Mouse (Mus musculus): ENCODE measurements around the gene Paqr5.

The Paqr5 gene

GRCm38 (mm10) chr9:62008360-62008759 lies 18.3 kb downstream of the Paqr5 start:
- DNase-seq: no peak

GRCm38 (mm10) chr9:62007028-62007427 lies 19.6 kb downstream of the Paqr5 start:
- no peak for DNase-seq

GRCm38 (mm10) chr9:62003611-62004010 lies 23.0 kb downstream of the Paqr5 start:
- no peak for DNase-seq

- peak; percentile 77 to 85 for DNase-seq
These were observed 26.8 kb downstream of the Paqr5 start for GRCm38 (mm10) chr9:61999653-62000420.

- DNase-seq: peak; percentile 58 to 68
These were observed 28.8 kb downstream of the Paqr5 start for GRCm38 (mm10) chr9:61997860-61998259.

- no peak for DNase-seq
These were observed 35.5 kb downstream of the Paqr5 start for GRCm38 (mm10) chr9:61991158-61991557.

DNA sequence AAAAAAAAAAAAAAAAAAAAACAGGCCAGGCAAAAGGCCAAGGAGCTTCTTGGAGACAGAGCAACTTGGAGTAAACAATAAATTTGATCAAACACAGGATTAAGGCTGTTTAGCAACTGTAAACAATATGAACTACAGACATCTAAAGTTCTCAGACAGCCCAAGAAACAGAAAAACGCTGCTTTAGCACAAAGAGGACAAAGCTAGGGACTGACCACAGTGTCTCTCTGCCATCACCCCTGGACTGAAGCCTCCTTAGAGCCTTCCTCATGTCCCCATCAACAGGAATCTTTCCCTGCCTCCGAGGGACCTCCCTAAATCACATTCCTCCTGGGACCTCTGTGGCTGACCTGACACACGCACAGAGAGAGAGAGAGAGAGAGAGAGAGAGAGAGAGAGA lies 35.9 kb downstream of the Paqr5 start:
- no peak for DNase-seq

- no peak for DNase-seq
These were observed 40.6 kb downstream of the Paqr5 start for GRCm38 (mm10) chr9:61986055-61986454.

- DNase-seq: peak; percentile 67 to 68
These were observed 41.3 kb downstream of the Paqr5 start for GRCm38 (mm10) chr9:61985183-61985863.

DNA sequence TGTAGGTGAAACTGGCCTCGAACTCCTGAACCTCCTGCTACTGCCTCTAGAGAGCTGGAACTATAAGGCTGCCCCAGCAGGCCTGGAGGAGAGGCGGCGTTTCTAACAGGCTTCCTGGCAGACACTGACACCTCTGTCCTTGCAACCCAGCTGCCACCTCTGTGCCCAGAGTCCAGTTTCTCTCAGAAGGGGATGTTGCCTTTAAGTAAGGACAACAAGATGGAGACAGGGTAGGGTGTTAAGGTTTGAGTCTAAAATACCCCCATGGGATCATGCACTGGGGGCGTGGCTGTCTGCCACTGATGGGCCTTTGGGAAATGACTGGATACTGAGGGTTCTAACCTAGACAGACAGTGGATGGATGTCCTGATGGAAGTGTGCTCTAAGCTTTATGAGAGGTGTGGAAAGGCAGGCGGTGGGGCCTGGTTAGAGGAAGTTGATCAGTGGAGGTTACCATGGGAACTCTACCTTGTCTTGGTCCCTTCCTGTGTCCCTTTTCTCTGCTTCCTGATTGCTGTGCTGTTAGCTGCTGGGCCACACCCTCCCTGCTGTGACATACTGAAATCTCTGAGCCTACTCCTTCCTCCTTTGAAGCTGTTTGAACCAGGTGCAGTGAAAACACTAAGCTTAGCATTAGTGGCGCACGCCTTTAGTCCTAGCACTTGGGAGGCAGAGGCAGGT lies 43.6 kb downstream of the Paqr5 start:
- no peak for DNase-seq

- DNase-seq: no peak
These were observed 44.8 kb downstream of the Paqr5 start for GRCm38 (mm10) chr9:61981876-61982275.

DNA sequence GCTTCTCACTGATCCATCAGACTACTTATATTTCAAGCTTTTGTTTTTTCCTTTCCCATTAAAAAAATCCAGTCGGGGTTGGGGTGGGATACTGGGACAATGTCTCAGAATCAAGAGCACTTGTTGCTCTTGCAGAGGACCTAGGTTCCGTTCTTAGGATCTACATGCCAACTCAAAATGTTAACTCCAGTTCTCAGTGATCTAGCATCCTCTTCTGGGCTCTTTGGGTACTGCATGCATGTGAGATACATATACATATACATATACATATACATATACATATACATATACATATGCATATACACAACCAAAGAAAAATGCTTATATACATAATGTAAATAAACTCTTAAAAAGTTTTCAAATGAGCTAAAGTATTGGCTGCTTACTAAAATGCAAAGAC lies 46.7 kb downstream of the Paqr5 start:
- no peak for DNase-seq

- DNase-seq: no peak
These were observed 49.3 kb downstream of the Paqr5 start for GRCm38 (mm10) chr9:61977258-61977945.

- DNase-seq: no peak
These were observed 54.6 kb downstream of the Paqr5 start for GRCm38 (mm10) chr9:61972031-61972430.

GRCm38 (mm10) chr9:61971045-61971444 lies 55.6 kb downstream of the Paqr5 start:
- no peak for DNase-seq

DNA sequence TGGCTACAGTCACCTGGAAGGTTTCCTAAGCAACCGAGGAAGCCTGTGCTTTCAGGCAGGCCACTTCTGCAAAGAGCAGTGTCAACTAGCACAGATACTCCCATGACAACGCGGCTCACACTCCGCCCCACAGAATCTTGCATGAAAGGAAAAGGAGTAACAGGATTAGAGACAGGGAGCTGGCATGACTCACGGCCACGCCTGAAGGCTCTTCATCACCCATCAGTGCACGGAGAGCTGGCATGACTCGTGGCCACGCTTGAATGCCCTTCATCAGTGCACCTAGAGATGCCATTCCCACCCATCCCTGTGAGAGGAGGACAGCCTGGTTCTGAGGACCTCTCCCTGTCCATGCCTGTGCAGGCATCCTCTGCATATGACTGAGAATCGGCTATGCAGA lies 59.3 kb downstream of the Paqr5 start:
- DNase-seq: peak in 1 of 2 experiments; percentile 39

DNA sequence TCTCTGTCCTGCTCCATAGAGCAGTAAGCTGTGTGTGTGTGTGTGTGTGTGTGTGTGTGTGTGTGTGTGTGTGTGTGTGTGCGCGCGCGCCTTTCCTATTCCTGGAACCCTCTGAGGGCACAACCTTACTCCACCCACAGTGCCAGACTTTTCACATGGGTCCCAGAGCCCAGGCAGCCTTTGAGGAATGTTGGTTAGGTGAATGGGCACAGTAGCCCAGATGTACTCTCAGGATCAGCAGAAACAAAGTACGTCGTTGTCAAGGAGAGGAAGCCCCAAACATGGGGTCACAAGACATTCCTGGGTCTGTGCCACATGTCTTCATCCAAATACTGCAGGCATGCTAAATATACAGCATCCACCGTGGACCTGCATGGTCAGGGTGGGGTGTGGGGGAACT lies 60.7 kb downstream of the Paqr5 start:
- no peak for DNase-seq

GRCm38 (mm10) chr9:61965411-61965930 lies 61.2 kb downstream of the Paqr5 start:
- DNase-seq: peak; percentile 73 to 77

DNA sequence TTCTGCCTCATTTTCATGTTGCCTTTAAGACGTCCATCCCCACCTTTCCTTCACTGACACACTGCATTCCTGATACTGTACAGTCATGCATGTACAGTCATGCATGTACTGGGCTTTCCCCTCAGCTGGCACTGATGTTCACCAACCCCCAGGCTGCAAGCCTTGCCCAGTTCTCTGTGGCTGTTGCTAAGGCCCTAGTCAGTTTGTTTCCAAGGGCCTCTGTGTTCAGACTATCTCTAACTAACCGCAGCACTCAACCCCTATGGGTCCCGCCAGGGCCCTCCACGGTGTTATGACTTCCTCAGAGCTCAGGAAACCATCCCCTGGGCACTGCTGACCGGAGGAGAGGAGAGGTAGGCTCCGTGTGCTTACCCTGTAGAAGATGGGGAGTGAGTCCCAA lies 63.3 kb downstream of the Paqr5 start:
- peak in 1 of 2 experiments; percentile 23 for DNase-seq

GRCm38 (mm10) chr9:61961181-61961580 lies 65.5 kb downstream of the Paqr5 start:
- DNase-seq: no peak

GRCm38 (mm10) chr9:61960753-61961152 lies 65.9 kb downstream of the Paqr5 start:
- peak; percentile 84 to 85 for DNase-seq

- DNase-seq: peak; percentile 71 to 81
These were observed 66.6 kb downstream of the Paqr5 start for GRCm38 (mm10) chr9:61959921-61960569.

All from lung, adult 18-20 months (tissue).